18 mouse cellular contexts compared by ENCODE assay signal in the genomic region with DNA sequence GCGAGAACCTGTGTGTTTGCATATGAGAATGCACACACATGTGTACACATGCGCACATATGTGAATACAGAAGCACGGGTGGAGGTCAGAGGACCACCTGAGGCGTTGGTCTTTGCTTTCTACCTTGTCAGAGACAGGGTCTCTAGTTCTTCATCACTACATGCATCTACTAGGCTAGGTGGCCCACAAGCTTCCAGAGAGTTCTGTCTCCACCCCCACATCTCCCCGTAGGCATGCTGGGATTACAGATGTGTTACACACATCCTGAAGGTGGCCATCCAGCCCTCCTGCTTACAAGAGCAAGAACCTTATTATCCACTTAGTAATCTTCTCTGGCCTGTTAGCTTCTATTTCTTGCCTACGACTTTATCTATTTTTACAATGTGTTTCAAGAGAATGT. TPM values are rescaled to one million over a fixed set of nuclear protein-coding genes. Genes with fewer than 3 reads are reported as not detected.
A peak's percentile ranks its signal among the peaks of the same experiment; 100 is the strongest.
DNase-seq lines count a peak whose midpoint lies in the region; ATAC-seq and TF ChIP-seq lines count a peak whose summit lies in the region.
"Had no signal": no experiment of that assay in that cellular context is flagged by ENCODE, and none has a peak within 500 bp of the region (broad histone marks: within the 10 kb centered on the region; RNA-seq: fewer than 3 reads in every experiment).

No protein-coding gene starts in this region.

- H3K9ac ChIP-seq in heart, adult 2 months (ENCODE audit: low read depth, low read length), result no peak overlapping the region
- H3K9ac ChIP-seq in lung, embryonic 16.5 days (ENCODE audit: low read length), result no peak overlapping the region
- H3K9ac ChIP-seq in stomach, embryonic 16.5 days (ENCODE audit: low read length), result no peak overlapping the region
- H3K9ac ChIP-seq: hindbrain, embryonic 13.5 days; intestine, embryonic 15.5 days; liver, embryonic 13.5 days had no signal

- peak; percentile 74 for DNase-seq in heart, adult 11 months
- DNase-seq in heart, adult 2 months, result no peak
- no peak for DNase-seq in lung, adult 2 months
- DNase-seq in urinary bladder, adult 2 months (ENCODE audit: low spot score), result peak; percentile 14
- DNase-seq in urinary bladder, postnatal 36 days (ENCODE audit: low spot score in 2 of 2), result no peak
- DNase-seq in gastrocnemius, adult 8-10 months (ENCODE audit: low spot score in 2 of 2), result no peak
- DNase-seq: adrenal gland, postnatal 25 days; cerebellum, adult 18-20 months; cerebellum, postnatal 36 days; liver, embryonic 13.5 days had no signal

- H3K79me2 ChIP-seq in heart, adult 2 months (replicated peaks; ENCODE audit: control insufficient read depth, insufficient read depth, low read length), result no peaks in the 10 kb centered on the region

- H3K9me3 ChIP-seq in lung, embryonic 16.5 days (ENCODE audit: control insufficient read depth, low read length), result no peaks in the 10 kb centered on the region
- H3K9me3 ChIP-seq in stomach, embryonic 16.5 days (replicated peaks; ENCODE audit: control insufficient read depth, low read length), result no peaks in the 10 kb centered on the region
- H3K9me3 ChIP-seq: hindbrain, embryonic 13.5 days; intestine, embryonic 15.5 days; liver, embryonic 13.5 days; midbrain, embryonic 13.5 days had no signal

- H3K4me2 ChIP-seq in lung, embryonic 16.5 days (ENCODE audit: low read depth, low read length), result no peak overlapping the region
- H3K4me2 ChIP-seq in stomach, embryonic 16.5 days (ENCODE audit: low read depth, low read length), result no peak overlapping the region
- H3K4me2 ChIP-seq: hindbrain, embryonic 13.5 days; intestine, embryonic 15.5 days; liver, embryonic 13.5 days; midbrain, embryonic 13.5 days had no signal

- TF ChIP-seq EP300 in heart, adult 2 months (IDR thresholded peaks at IDR 0.05; ENCODE audit: insufficient read depth, low read depth, low read length), result no peak

- no peak for TF ChIP-seq CTCF in heart, adult 2 months (IDR thresholded peaks at IDR 0.05)
- TF ChIP-seq CTCF in lung, adult 2 months (IDR thresholded peaks at IDR 0.05; ENCODE audit: insufficient read depth, low read length), result no peak

- ATAC-seq in lung, embryonic 16.5 days (ENCODE audit: low read depth), result no peak
- ATAC-seq in stomach, embryonic 16.5 days (ENCODE audit: insufficient read depth, low FRiP score), result no peak
- ATAC-seq: intestine, embryonic 15.5 days; midbrain, embryonic 13.5 days had no signal

- intact Hi-C loops in heart, adult 2 months (cut with DNase I), result no loop called here

- WGBS in heart, adult 2 months, result 88% methylated on average over 6 of the region's 6 CpGs
- WGBS in lung, embryonic 16.5 days, result 84% methylated on average over 6 of the region's 6 CpGs
- 85% methylated on average over 6 of the region's 6 CpGs for WGBS in lung, adult 2 months
- 79% methylated on average over 6 of the region's 6 CpGs for WGBS in stomach, embryonic 16.5 days

- no peak for TF ChIP-seq POLR2A in heart, adult 2 months (IDR thresholded peaks at IDR 0.05; ENCODE audit: insufficient read depth, low read depth, low read length)
- no peak for TF ChIP-seq POLR2A in lung, adult 2 months (IDR thresholded peaks at IDR 0.05; ENCODE audit: borderline replicate concordance, extremely low read depth, low read depth, low read length)

- H3K27me3 ChIP-seq in heart, adult 2 months (ENCODE audit: control insufficient read depth, insufficient read depth, low read length), result no peaks in the 10 kb centered on the region
- no peaks in the 10 kb centered on the region for H3K27me3 ChIP-seq in lung, embryonic 16.5 days (ENCODE audit: control insufficient read depth, insufficient read depth, low read depth, low read length)
- no peaks in the 10 kb centered on the region for H3K27me3 ChIP-seq in stomach, embryonic 16.5 days (ENCODE audit: control insufficient read depth, insufficient read depth, low read length)
- H3K27me3 ChIP-seq: CH12.LX; hindbrain, embryonic 13.5 days; intestine, embryonic 15.5 days had no signal

- no peak overlapping the region for H3K4me3 ChIP-seq in heart, adult 2 months
- H3K4me3 ChIP-seq in lung, embryonic 16.5 days (ENCODE audit: low read length), result no peak overlapping the region
- H3K4me3 ChIP-seq in lung, adult 2 months (replicated peaks; ENCODE audit: extremely low read depth, low read depth, low read length), result no peak overlapping the region
- no peak overlapping the region for H3K4me3 ChIP-seq in stomach, embryonic 16.5 days (replicated peaks; ENCODE audit: low read length)
- H3K4me3 ChIP-seq: hindbrain, embryonic 13.5 days; intestine, embryonic 15.5 days; left cerebral cortex, adult 2 months; liver, embryonic 13.5 days; midbrain, embryonic 13.5 days had no signal

- H3K36me3 ChIP-seq in heart, adult 2 months (ENCODE audit: control insufficient read depth, insufficient read depth, low read length), result no peaks in the 10 kb centered on the region
- no peaks in the 10 kb centered on the region for H3K36me3 ChIP-seq in lung, embryonic 16.5 days (ENCODE audit: control insufficient read depth, insufficient read depth, low read length)
- no peaks in the 10 kb centered on the region for H3K36me3 ChIP-seq in stomach, embryonic 16.5 days (ENCODE audit: control insufficient read depth, insufficient read depth, low read length)
- H3K36me3 ChIP-seq: hindbrain, embryonic 13.5 days; intestine, embryonic 15.5 days; liver, embryonic 13.5 days; midbrain, embryonic 13.5 days had no signal

- H3K4me1 ChIP-seq in heart, adult 2 months (ENCODE audit: control insufficient read depth, insufficient read depth, low read length), result no peaks in the 10 kb centered on the region
- H3K4me1 ChIP-seq in lung, embryonic 16.5 days (replicated peaks; ENCODE audit: control insufficient read depth, insufficient read depth, low read length), result peaks cover 11% of the 10 kb centered on the region
- H3K4me1 ChIP-seq in lung, adult 2 months (ENCODE audit: control insufficient read depth, insufficient read depth, low read length), result no peaks in the 10 kb centered on the region; the same call in 1 of the 2 replicates
- H3K4me1 ChIP-seq in stomach, embryonic 16.5 days (ENCODE audit: control insufficient read depth, insufficient read depth, low read length), result peaks cover 11% of the 10 kb centered on the region; the same call in 1 of the 2 replicates

- no peak overlapping the region for H3K27ac ChIP-seq in heart, adult 2 months
- H3K27ac ChIP-seq in lung, embryonic 16.5 days (ENCODE audit: low read length), result peak overlapping the region; percentile 83
- H3K27ac ChIP-seq in stomach, embryonic 16.5 days (ENCODE audit: low read length), result peak overlapping the region; percentile 70
- H3K27ac ChIP-seq: intestine, embryonic 15.5 days; left cerebral cortex, adult 2 months; liver, embryonic 13.5 days; macrophage had no signal

RNA-seq across cellular contexts. Expression of gene Hs6st1, which starts 8.8 kb away (rescaled TPM):
- 10 to 100 TPM; 22.8 to 23.0 TPM for total RNA-seq in heart, adult 2 months (2021)
- polyA plus RNA-seq in heart, adult 2 months (2012; rRNA removed), result 25.3 and 28.9 TPM in 2 replicates
- 4.4 and 5.1 TPM in 2 replicates for polyA plus RNA-seq in lung, embryonic 16.5 days (2015; fragmentation: Nextera tagmentation; extraction: Ambion mirVana)
- polyA plus RNA-seq in lung, adult 2 months (2012; rRNA removed), result 33.8 and 35.0 TPM in 2 replicates
- 29.0 and 30.1 TPM in 2 replicates for polyA plus RNA-seq in urinary bladder, adult 2 months (2012; rRNA removed)
- polyA plus RNA-seq in stomach, embryonic 16.5 days (2015; fragmentation: Nextera tagmentation; extraction: Ambion mirVana), result 4.8 and 5.2 TPM in 2 replicates
- 10 to 100 TPM; 19.3 to 23.2 (median 20.8) TPM for total RNA-seq in gastrocnemius, adult 8-10 months (2022)

Comparison
In these comparisons a context has a peak if more than half of its experiments do, and no peak if none do; other contexts are left out.
1. DNase-seq: peak in heart, adult 11 months (single experiment) and urinary bladder, adult 2 months (single experiment); none in heart, adult 2 months (0 of 2), lung, adult 2 months (single experiment), urinary bladder, postnatal 36 days (0 of 2) and gastrocnemius, adult 8-10 months (0 of 2).